23 mouse cellular contexts compared by ENCODE assay signal in the genomic region with DNA sequence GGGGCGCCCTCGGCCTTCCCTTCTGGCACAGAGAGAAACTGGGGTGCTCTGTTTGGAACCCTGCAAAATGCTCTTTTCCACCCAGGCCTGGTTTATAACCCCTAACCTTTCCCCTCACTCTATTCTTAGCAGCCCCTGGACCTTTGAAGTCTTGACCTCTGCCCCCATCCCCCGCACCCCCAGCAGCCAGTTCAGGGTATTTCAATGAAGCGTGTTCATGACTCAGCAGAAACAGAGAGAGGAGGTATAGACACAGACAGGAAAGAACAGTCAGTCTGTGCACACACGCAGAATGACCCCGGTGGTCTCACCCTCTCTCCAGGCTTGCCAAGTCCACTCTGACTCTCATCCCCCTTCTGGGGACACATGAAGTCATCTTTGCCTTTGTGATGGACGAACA. TPM values are rescaled to one million over a fixed set of nuclear protein-coding genes. Genes with fewer than 3 reads are reported as not detected.
A peak's percentile ranks its signal among the peaks of the same experiment; 100 is the strongest.
DNase-seq lines count a peak whose midpoint lies in the region; ATAC-seq and TF ChIP-seq lines count a peak whose summit lies in the region.
"Had no signal": no experiment of that assay in that cellular context is flagged by ENCODE, and none has a peak within 500 bp of the region (broad histone marks: within the 10 kb centered on the region; RNA-seq: fewer than 3 reads in every experiment).

No protein-coding gene starts in this region.

- no peak for ATAC-seq in midbrain, embryonic 11.5 days (ENCODE audit: low FRiP score)
- no peak for ATAC-seq in midbrain, embryonic 16.5 days
- ATAC-seq: activated CD4-positive, CD25-positive, alpha-beta regulatory T cell, adult 4 months; CD4-positive, CD25-positive, alpha-beta regulatory T cell, adult 4 months; Patski had no signal

- H3K4me2 ChIP-seq in midbrain, embryonic 11.5 days, result no peak overlapping the region
- no peak overlapping the region for H3K4me2 ChIP-seq in midbrain, embryonic 16.5 days (ENCODE audit: low read length)

- no peak for TF ChIP-seq CTCF in layer of hippocampus, adult 2 months (conservative IDR thresholded peaks at IDR 0.05)

- no peaks in the 10 kb centered on the region for H3K36me3 ChIP-seq in midbrain, embryonic 11.5 days (ENCODE audit: control insufficient read depth, insufficient read depth, low read length)
- H3K36me3 ChIP-seq in midbrain, embryonic 16.5 days (ENCODE audit: control insufficient read depth, insufficient read depth, low read length), result no peaks in the 10 kb centered on the region
- H3K36me3 ChIP-seq in ES-E14 (ENCODE audit: control insufficient read depth, insufficient read depth, low read length, poor library complexity, severe bottlenecking), result no peaks in the 10 kb centered on the region
- H3K36me3 ChIP-seq: G1E had no signal

- H3K4me3 ChIP-seq in midbrain, embryonic 11.5 days (ENCODE audit: low read depth, low read length), result no peak overlapping the region
- no peak overlapping the region for H3K4me3 ChIP-seq in midbrain, embryonic 16.5 days (ENCODE audit: low read depth, low read length)
- no peak overlapping the region for H3K4me3 ChIP-seq in ES-E14 (ENCODE audit: insufficient read depth in 1 of 2, low read depth in 1 of 2, low read length in 2 of 2, poor library complexity in 1 of 2, severe bottlenecking in 1 of 2)
- H3K4me3 ChIP-seq in layer of hippocampus, adult 2 months, result no peak overlapping the region

- no peaks in the 10 kb centered on the region for H3K9me3 ChIP-seq in midbrain, embryonic 11.5 days (ENCODE audit: control insufficient read depth, low read length)
- no peaks in the 10 kb centered on the region for H3K9me3 ChIP-seq in midbrain, embryonic 16.5 days (replicated peaks; ENCODE audit: control insufficient read depth, low read length, poor library complexity, severe bottlenecking)
- no peaks in the 10 kb centered on the region for H3K9me3 ChIP-seq in ES-E14 (ENCODE audit: control insufficient read depth, insufficient read depth, low read depth, low read length)

- H3K9ac ChIP-seq in midbrain, embryonic 11.5 days (ENCODE audit: low read length), result no peak overlapping the region
- no peak overlapping the region for H3K9ac ChIP-seq in midbrain, embryonic 16.5 days (ENCODE audit: low read depth, low read length)
- H3K9ac ChIP-seq in ES-E14 (ENCODE audit: insufficient read depth, low read depth, low read length, poor library complexity, severe bottlenecking), result no peak overlapping the region

- H3K27me3 ChIP-seq in midbrain, embryonic 11.5 days (ENCODE audit: control insufficient read depth, insufficient read depth, low read length), result no peaks in the 10 kb centered on the region
- no peaks in the 10 kb centered on the region for H3K27me3 ChIP-seq in midbrain, embryonic 16.5 days (ENCODE audit: control insufficient read depth, insufficient read depth, low read depth, low read length)
- H3K27me3 ChIP-seq: Patski had no signal

- H3K4me1 ChIP-seq in midbrain, embryonic 11.5 days (ENCODE audit: control insufficient read depth, insufficient read depth, low read length), result no peaks in the 10 kb centered on the region
- no peaks in the 10 kb centered on the region for H3K4me1 ChIP-seq in midbrain, embryonic 16.5 days (ENCODE audit: control insufficient read depth, insufficient read depth, low read length)
- peaks cover 0 to 7% of the 10 kb centered on the region in 2 experiments; a peak in 1 of 4 replicates for H3K4me1 ChIP-seq in ES-E14 (ENCODE audit: control insufficient read depth in 2 of 2, insufficient read depth in 2 of 2, low read length in 2 of 2, poor library complexity in 1 of 2)

- WGBS in midbrain, embryonic 11.5 days, result 89% methylated on average over 7 of the region's 7 CpGs
- WGBS in midbrain, embryonic 16.5 days, result 83% methylated on average over 7 of the region's 7 CpGs

- in situ Hi-C loops in ES-E14 (cut with MboI; ENCODE audit: low sequenced_read_pairs in 2 of 2, unreplicated experiment in 2 of 2), result no loop called here

- peak; percentile 28 for DNase-seq in midbrain, embryonic 11.5 days (ENCODE audit: low spot score, missing footprints)
- no peak for DNase-seq in ES-E14 (ENCODE audit: low read depth, low spot score)
- DNase-seq in yolk sac, embryonic 10.5 days (ENCODE audit: low spot score), result peak; percentile 79
- no peak for DNase-seq in layer of hippocampus, adult 2 months (ENCODE audit: low spot score in 2 of 2)
- no peak for DNase-seq in ovary, postnatal 36 days (ENCODE audit: low spot score)
- DNase-seq: adrenal gland, adult 2 months; adrenal gland, adult 8-10 months; adrenal gland, postnatal 10 days; adrenal gland, postnatal 14 days; adrenal gland, postnatal 25 days; adrenal gland, postnatal 36 days; B cell, adult 2 months; cerebellum, adult 11 months; cerebellum, adult 11-12 months; cerebellum, adult 18-20 months; cerebellum, adult 2 months had no signal

- no peak overlapping the region for H3K27ac ChIP-seq in midbrain, embryonic 11.5 days (ENCODE audit: low read depth, low read length)
- H3K27ac ChIP-seq in midbrain, embryonic 16.5 days (ENCODE audit: low read length), result no peak overlapping the region
- no peak overlapping the region for H3K27ac ChIP-seq in ES-E14 (ENCODE audit: insufficient read depth, low read depth, low read length, poor library complexity, severe bottlenecking)
- H3K27ac ChIP-seq in layer of hippocampus, adult 2 months, result no peak overlapping the region

TF ChIP-seq in ES-E14, 5 proteins besides CTCF, POLR2A, EP300 and RAD21:
- TF ChIP-seq HCFC1 (IDR thresholded peaks at IDR 0.05; ENCODE audit: borderline replicate concordance, insufficient read depth, low read length), result no peak
- TF ChIP-seq ZC3H11A (IDR thresholded peaks at IDR 0.05; ENCODE audit: borderline replicate concordance, low read depth, low read length), result no peak
- TF ChIP-seq ZNF384 (IDR thresholded peaks at IDR 0.05; ENCODE audit: low read depth, low read length), result no peak
- no peak for TF ChIP-seq CHD2 (IDR thresholded peaks at IDR 0.05; ENCODE audit: low read depth, low read length)
- TF ChIP-seq MAFK (IDR thresholded peaks at IDR 0.05; ENCODE audit: insufficient read depth, low read depth, low read length), result peak; percentile 80
TF ChIP-seq in ES-E14: peak in this region for 1.

RNA-seq across cellular contexts. Expression of a gene that starts 23.6 kb away (rescaled TPM):
- 0.07 TPM in 1 of 2 replicates, not detected in the other for polyA plus RNA-seq in midbrain, embryonic 11.5 days (2014; fragmentation: Nextera tagmentation; extraction: Ambion mirVana)
- polyA plus RNA-seq in midbrain, embryonic 16.5 days (2015; fragmentation: Nextera tagmentation; extraction: Ambion mirVana), result 0.09 and 0.10 TPM in 2 replicates
- not detected in 2 replicates for total RNA-seq in ES-E14 (2012; rRNA removed)
- total RNA-seq in layer of hippocampus, adult 2 months (2021), result under 1 TPM; 0.67 to 0.79 TPM
- total RNA-seq: MEL had no signal
- polyA plus RNA-seq: activated CD4-positive, CD25-positive, alpha-beta regulatory T cell, adult 4 months; C2C12; CD4-positive, CD25-positive, alpha-beta regulatory T cell, adult 4 months; G1E; Patski had no signal

RNA-seq across cellular contexts. Expression of a gene that starts 29.2 kb away (rescaled TPM):
- polyA plus RNA-seq in midbrain, embryonic 11.5 days (2014; fragmentation: Nextera tagmentation; extraction: Ambion mirVana), result 0.04 and 0.10 TPM in 2 replicates
- 0.71 and 1.3 TPM in 2 replicates for polyA plus RNA-seq in midbrain, embryonic 16.5 days (2015; fragmentation: Nextera tagmentation; extraction: Ambion mirVana)
- 2.5 and 4.1 TPM in 2 replicates for total RNA-seq in ES-E14 (2012; rRNA removed)
- 1 to 10 TPM; 2.3 to 3.4 TPM for total RNA-seq in layer of hippocampus, adult 2 months (2021)
- polyA plus RNA-seq: G1E, Patski had no signal

Comparison
In these comparisons a context has a peak if more than half of its experiments do, and no peak if none do; other contexts are left out.
1. DNase-seq: peak in midbrain, embryonic 11.5 days (single experiment) and yolk sac, embryonic 10.5 days (single experiment); none in ES-E14 (single experiment), layer of hippocampus, adult 2 months (0 of 2) and ovary, postnatal 36 days (single experiment).